Mouse (Mus musculus): ENCODE measurements around the gene Naaladl2. TPM values are rescaled to one million over a fixed set of nuclear protein-coding genes. Genes with fewer than 3 reads are reported as not detected.

Naaladl2 gene
- polyA plus RNA-seq, 1 experiment from 2014 or later, result 2.1 TPM

DNA sequence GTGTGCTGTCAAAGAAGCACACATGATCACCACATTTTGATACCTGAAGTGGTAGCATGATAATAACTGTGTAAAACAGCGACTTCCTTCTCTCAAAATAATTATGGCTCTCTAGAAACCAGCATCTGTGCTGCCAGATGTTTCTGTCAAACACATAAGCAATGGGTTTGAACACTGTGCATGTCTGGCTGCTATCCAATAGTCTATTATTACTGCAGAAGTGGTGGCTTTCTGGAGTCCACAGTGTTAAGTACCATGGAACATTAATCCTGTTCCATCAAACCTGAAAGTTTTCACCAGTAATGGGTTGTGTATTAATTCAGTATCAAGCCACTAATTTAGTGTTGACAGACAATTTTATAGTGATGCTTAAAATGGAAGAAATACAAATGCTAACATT, 629.1 kb downstream of the Naaladl2 start:
- WGBS, result 41% methylated on average over 1 of the region's 1 CpGs
- Histone ChIP-seq H3K36me3 (ENCODE audit: insufficient read depth, low read length) (no peaks in the 10 kb centered on the region), H3K4me1 (ENCODE audit: insufficient read depth, low read depth, low read length) (no peaks in the 10 kb centered on the region), H3K9ac (replicated peaks; ENCODE audit: low read depth) (no peak overlapping the region), H3K4me2 (replicated peaks; ENCODE audit: low read depth, low read length) (no peak overlapping the region), H3K9me3 (ENCODE audit: low read length) (no peaks in the 10 kb centered on the region), H3K27me3 (replicated peaks; ENCODE audit: insufficient read depth, low read length) (no peaks in the 10 kb centered on the region), H3K27ac (ENCODE audit: low read length) (no peak overlapping the region), H3K4me3 (ENCODE audit: low read depth, low read length) (no peak overlapping the region)
- TF ChIP-seq EP300 (IDR thresholded peaks at IDR 0.05), result no peak
- TF ChIP-seq CTCF (IDR thresholded peaks at IDR 0.05), result no peak
- DNase-seq (ENCODE audit: low spot score) (no peak), ATAC-seq (no peak)

DNA sequence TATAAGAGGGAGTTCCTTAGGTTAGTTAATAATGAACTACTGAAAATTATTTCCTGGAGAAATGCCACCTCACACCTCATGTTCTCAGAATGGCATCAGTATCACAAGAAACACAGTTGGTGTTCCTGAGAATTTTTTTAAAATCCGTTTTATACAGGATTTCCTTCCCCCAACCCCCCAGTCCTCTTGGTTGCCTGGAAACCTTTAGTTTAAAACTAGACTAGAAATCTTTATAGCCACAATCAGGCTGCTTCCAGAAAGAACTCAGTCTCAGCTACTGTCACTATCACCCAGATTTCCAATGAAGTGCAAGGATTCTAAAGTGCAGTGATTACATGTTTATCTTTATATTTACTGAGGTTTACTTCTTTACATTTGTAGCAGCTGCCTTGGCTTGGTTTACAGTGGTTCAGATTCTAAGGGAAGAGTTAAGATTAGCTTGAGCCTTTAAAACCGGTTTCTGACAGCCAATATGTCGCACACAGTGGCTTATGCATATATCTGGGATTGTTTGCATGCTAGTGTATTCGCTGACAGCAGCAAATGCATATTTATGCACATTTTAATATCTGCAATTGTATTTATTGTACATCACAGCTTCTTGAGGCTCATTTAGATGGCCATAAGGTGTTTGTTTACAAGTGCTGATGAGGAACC, 657.5 kb downstream of the Naaladl2 start:
- Histone ChIP-seq H3K9ac (replicated peaks; ENCODE audit: low read depth) (no peak overlapping the region), H3K27me3 (replicated peaks; ENCODE audit: insufficient read depth, low read length) (no peaks in the 10 kb centered on the region), H3K4me2 (replicated peaks; ENCODE audit: low read depth, low read length) (no peak overlapping the region), H3K36me3 (ENCODE audit: insufficient read depth, low read length) (no peaks in the 10 kb centered on the region), H3K27ac (ENCODE audit: low read length) (no peak overlapping the region), H3K9me3 (ENCODE audit: low read length) (no peaks in the 10 kb centered on the region), H3K4me3 (ENCODE audit: low read depth, low read length) (no peak overlapping the region), H3K4me1 (ENCODE audit: insufficient read depth, low read depth, low read length) (no peaks in the 10 kb centered on the region)
- WGBS, result 50% methylated on average over 4 of the region's 4 CpGs
- no peak for DNase-seq (ENCODE audit: low spot score)
- no peak for ATAC-seq
- TF ChIP-seq CTCF (IDR thresholded peaks at IDR 0.05) (no peak), EP300 (IDR thresholded peaks at IDR 0.05) (no peak)

DNA sequence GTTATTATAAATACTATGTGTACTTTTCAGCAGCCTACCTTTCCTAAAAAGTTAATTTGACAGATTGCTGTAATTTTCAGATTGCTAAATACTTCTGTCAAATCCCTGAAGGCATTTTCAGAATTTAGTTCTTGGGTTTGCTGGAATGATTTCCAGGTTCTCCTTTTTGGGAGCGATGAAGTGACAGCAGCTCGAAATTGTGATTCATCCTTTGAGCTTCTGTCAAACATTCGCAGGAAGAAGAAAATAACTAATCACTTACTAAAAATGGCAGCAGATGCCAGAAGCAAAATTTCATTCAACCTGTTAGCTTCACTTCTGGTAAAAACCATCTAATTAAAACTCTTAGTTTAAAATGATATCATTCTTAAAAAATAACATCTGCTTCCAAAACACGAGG, 680.1 kb downstream of the Naaladl2 start:
- TF ChIP-seq EP300 (IDR thresholded peaks at IDR 0.05) (no peak), CTCF (IDR thresholded peaks at IDR 0.05) (no peak)
- no peak overlapping the region for H3K27ac ChIP-seq (ENCODE audit: low read length)
- DNase-seq (ENCODE audit: low spot score) (no peak), ATAC-seq (no peak)
- no peak overlapping the region for H3K9ac ChIP-seq (replicated peaks; ENCODE audit: low read depth)
- H3K27me3 ChIP-seq (replicated peaks; ENCODE audit: insufficient read depth, low read length), result no peaks in the 10 kb centered on the region
- H3K4me3 ChIP-seq (ENCODE audit: low read depth, low read length), result no peak overlapping the region
- H3K36me3 ChIP-seq (ENCODE audit: insufficient read depth, low read length), result no peaks in the 10 kb centered on the region
- no peaks in the 10 kb centered on the region for H3K9me3 ChIP-seq (ENCODE audit: low read length)
- WGBS, result 83% methylated on average over 4 of the region's 4 CpGs
- H3K4me1 ChIP-seq (ENCODE audit: insufficient read depth, low read depth, low read length), result no peaks in the 10 kb centered on the region
- no peak overlapping the region for H3K4me2 ChIP-seq (replicated peaks; ENCODE audit: low read depth, low read length)

DNA sequence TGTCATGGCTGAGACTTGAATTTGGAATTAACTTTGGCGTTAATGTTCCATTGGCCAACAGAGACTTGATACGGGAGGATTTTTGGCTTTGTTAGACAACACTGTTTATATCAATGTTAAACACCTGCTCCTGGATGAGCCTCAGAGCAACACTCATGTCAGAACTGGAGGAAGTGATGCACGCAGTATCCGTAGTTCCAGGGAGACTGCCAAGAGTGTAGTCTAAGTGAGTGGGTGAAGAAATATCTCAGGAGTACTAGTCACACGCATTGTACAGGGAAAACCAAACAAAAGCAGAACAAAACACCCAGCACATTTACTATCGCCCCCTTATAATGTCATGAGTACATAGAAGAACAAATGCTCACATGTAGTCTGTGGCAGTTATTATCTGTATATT, 703.4 kb downstream of the Naaladl2 start:
- TF ChIP-seq EP300 (IDR thresholded peaks at IDR 0.05) (no peak), CTCF (IDR thresholded peaks at IDR 0.05) (no peak)
- no peaks in the 10 kb centered on the region for H3K4me1 ChIP-seq (ENCODE audit: insufficient read depth, low read depth, low read length)
- H3K9ac ChIP-seq (replicated peaks; ENCODE audit: low read depth), result no peak overlapping the region
- no peaks in the 10 kb centered on the region for H3K36me3 ChIP-seq (ENCODE audit: insufficient read depth, low read length)
- H3K9me3 ChIP-seq (ENCODE audit: low read length), result no peaks in the 10 kb centered on the region
- WGBS, result 67% methylated on average over 6 of the region's 6 CpGs
- H3K27me3 ChIP-seq (replicated peaks; ENCODE audit: insufficient read depth, low read length), result no peaks in the 10 kb centered on the region
- no peak overlapping the region for H3K4me2 ChIP-seq (replicated peaks; ENCODE audit: low read depth, low read length)
- ATAC-seq (no peak), DNase-seq (ENCODE audit: low spot score) (no peak)
- H3K27ac ChIP-seq (ENCODE audit: low read length), result no peak overlapping the region
- H3K4me3 ChIP-seq (ENCODE audit: low read depth, low read length), result no peak overlapping the region

DNA sequence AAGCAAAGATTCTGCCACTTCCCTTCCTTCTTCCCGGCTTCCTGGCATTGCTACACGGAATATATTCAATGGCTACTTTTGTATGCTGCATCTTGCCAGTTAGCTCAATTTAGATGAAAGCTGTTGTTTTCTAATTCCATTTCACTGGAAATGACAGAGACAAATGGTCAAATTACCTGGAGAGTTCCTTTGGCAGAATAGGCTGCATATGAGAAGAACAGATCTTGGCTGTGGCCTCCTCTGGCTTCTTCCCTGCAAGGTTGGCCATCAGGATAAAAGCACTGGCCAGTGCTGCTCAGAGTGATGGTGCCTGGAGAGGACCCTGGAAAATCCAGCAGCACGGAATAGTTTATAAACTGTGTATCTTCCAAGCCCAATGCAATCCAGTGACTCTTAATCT, 711.3 kb downstream of the Naaladl2 start:
- Histone ChIP-seq H3K9ac (replicated peaks; ENCODE audit: low read depth) (no peak overlapping the region), H3K9me3 (ENCODE audit: low read length) (no peaks in the 10 kb centered on the region), H3K36me3 (ENCODE audit: insufficient read depth, low read length) (no peaks in the 10 kb centered on the region), H3K27ac (ENCODE audit: low read length) (no peak overlapping the region), H3K4me3 (ENCODE audit: low read depth, low read length) (no peak overlapping the region), H3K27me3 (replicated peaks; ENCODE audit: insufficient read depth, low read length) (no peaks in the 10 kb centered on the region), H3K4me2 (replicated peaks; ENCODE audit: low read depth, low read length) (no peak overlapping the region), H3K4me1 (ENCODE audit: insufficient read depth, low read depth, low read length) (no peaks in the 10 kb centered on the region)
- 69% methylated on average over 3 of the region's 3 CpGs for WGBS
- TF ChIP-seq EP300 (IDR thresholded peaks at IDR 0.05) (no peak), CTCF (IDR thresholded peaks at IDR 0.05) (no peak)
- DNase-seq (ENCODE audit: low spot score) (no peak), ATAC-seq (no peak)

DNA sequence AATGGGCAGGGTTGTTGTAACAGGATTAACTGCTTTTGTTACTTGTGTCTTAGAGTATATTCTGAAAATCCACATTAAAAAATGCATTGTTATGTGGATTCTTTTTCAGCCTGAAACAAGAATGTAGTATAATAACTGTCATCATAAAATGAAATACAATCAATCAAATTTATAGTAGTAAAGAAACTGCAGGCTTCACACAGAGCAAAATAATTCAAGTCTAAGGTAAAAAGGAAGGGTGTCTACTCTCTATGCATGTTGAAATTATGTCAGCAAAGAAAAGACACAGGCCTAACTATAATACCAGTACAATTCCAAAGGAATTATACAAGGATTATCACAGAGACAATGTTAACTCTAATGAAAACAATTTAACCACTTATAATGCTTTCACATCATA, 752.3 kb downstream of the Naaladl2 start:
- TF ChIP-seq EP300 (IDR thresholded peaks at IDR 0.05) (no peak), CTCF (IDR thresholded peaks at IDR 0.05) (no peak)
- no peak overlapping the region for H3K9ac ChIP-seq (replicated peaks; ENCODE audit: low read depth)
- H3K9me3 ChIP-seq (ENCODE audit: low read length), result no peaks in the 10 kb centered on the region
- DNase-seq (ENCODE audit: low spot score) (no peak), ATAC-seq (no peak)
- H3K4me2 ChIP-seq (replicated peaks; ENCODE audit: low read depth, low read length), result no peak overlapping the region
- no peak overlapping the region for H3K27ac ChIP-seq (ENCODE audit: low read length)
- H3K36me3 ChIP-seq (ENCODE audit: insufficient read depth, low read length), result no peaks in the 10 kb centered on the region
- no peaks in the 10 kb centered on the region for H3K4me1 ChIP-seq (ENCODE audit: insufficient read depth, low read depth, low read length)
- H3K4me3 ChIP-seq (ENCODE audit: low read depth, low read length), result no peak overlapping the region
- no peaks in the 10 kb centered on the region for H3K27me3 ChIP-seq (replicated peaks; ENCODE audit: insufficient read depth, low read length)

DNA sequence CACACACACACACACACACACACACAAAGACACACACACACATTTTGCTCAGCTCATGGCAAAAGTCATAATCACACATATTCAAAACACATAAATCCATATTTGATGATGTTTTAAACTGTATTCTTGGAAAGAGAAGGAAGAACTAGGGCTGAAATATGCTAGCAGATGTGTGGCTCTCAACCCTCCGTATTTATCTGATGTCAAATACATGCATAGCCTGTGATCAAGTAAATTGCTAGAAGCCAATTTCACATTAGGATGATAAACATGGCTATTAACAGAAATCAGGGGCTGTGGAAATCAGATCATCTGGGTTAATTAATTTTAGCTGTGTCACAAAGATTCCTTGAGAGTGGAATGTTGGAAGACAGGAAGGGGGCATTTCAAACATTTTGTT, 752.8 kb downstream of the Naaladl2 start:
- Histone ChIP-seq H3K4me2 (replicated peaks; ENCODE audit: low read depth, low read length) (no peak overlapping the region), H3K27ac (ENCODE audit: low read length) (no peak overlapping the region), H3K9ac (replicated peaks; ENCODE audit: low read depth) (no peak overlapping the region), H3K9me3 (ENCODE audit: low read length) (no peaks in the 10 kb centered on the region), H3K4me1 (ENCODE audit: insufficient read depth, low read depth, low read length) (no peaks in the 10 kb centered on the region), H3K4me3 (ENCODE audit: low read depth, low read length) (no peak overlapping the region), H3K27me3 (replicated peaks; ENCODE audit: insufficient read depth, low read length) (no peaks in the 10 kb centered on the region), H3K36me3 (ENCODE audit: insufficient read depth, low read length) (no peaks in the 10 kb centered on the region)
- no peak for ATAC-seq
- DNase-seq (ENCODE audit: low spot score), result no peak
- no peak for TF ChIP-seq EP300 (IDR thresholded peaks at IDR 0.05)
- no peak for TF ChIP-seq CTCF (IDR thresholded peaks at IDR 0.05)
- 74% methylated on average over 1 of the region's 1 CpGs for WGBS
